Mouse (Mus musculus): ENCODE measurements at regions not wholly inside any gene's neighbourhood (a gene's known extent, or its start where the extent isn't known, plus 50 kb on each side); places are given as distances from the start of the nearest gene placed in this dataset.

- Histone ChIP-seq H3K9ac (no peak overlapping the region), H3K9me3 (replicated peaks) (no peaks in the 10 kb centered on the region), H3K4me2 (replicated peaks) (no peak overlapping the region), H3K36me3 (no peaks in the 10 kb centered on the region), H3K4me3 (no peak overlapping the region), H3K27ac (no peak overlapping the region), H3K4me1 (no peaks in the 10 kb centered on the region), H3K27me3 (no peaks in the 10 kb centered on the region)
- ATAC-seq (ENCODE audit: low FRiP score): no peak
- WGBS: 85% methylated on average over 7 of the region's 7 CpGs
Measured at GRCm38 (mm10) chr16:39159725-39160124, 267.3 kb downstream of the Igsf11 start.

GRCm38 (mm10) chr16:39162684-39163083 is 270.2 kb downstream of the Igsf11 start:
- Histone ChIP-seq H3K27ac (no peak overlapping the region), H3K27me3 (no peaks in the 10 kb centered on the region), H3K4me3 (no peak overlapping the region), H3K9me3 (replicated peaks) (no peaks in the 10 kb centered on the region), H3K4me1 (no peaks in the 10 kb centered on the region), H3K4me2 (replicated peaks) (no peak overlapping the region), H3K36me3 (no peaks in the 10 kb centered on the region), H3K9ac (no peak overlapping the region)
- WGBS: 40% methylated on average over 1 of the region's 1 CpGs
- ATAC-seq (ENCODE audit: low FRiP score): no peak

- H3K9me3 ChIP-seq (replicated peaks): no peaks in the 10 kb centered on the region
- H3K9ac ChIP-seq: no peak overlapping the region
- no peaks in the 10 kb centered on the region for H3K36me3 ChIP-seq
- no peak overlapping the region for H3K27ac ChIP-seq
- ATAC-seq (ENCODE audit: low FRiP score): no peak
- H3K4me1 ChIP-seq: no peaks in the 10 kb centered on the region
- H3K4me2 ChIP-seq (replicated peaks): no peak overlapping the region
- H3K27me3 ChIP-seq: no peaks in the 10 kb centered on the region
- no peak overlapping the region for H3K4me3 ChIP-seq
- 85% methylated on average over 4 of the region's 4 CpGs for WGBS
Measured at GRCm38 (mm10) chr16:39191861-39192260, 299.4 kb downstream of the Igsf11 start.

GRCm38 (mm10) chr16:39195431-39195830 is 303.0 kb downstream of the Igsf11 start:
- WGBS: 88% methylated on average over 1 of the region's 1 CpGs
- Histone ChIP-seq H3K4me1 (no peaks in the 10 kb centered on the region), H3K4me2 (replicated peaks) (no peak overlapping the region)

GRCm38 (mm10) chr16:39196896-39197295 is 304.4 kb downstream of the Igsf11 start:
- no peaks in the 10 kb centered on the region for H3K4me1 ChIP-seq
- WGBS: 74% methylated on average over 2 of the region's 2 CpGs
- H3K9me3 ChIP-seq (replicated peaks): no peaks in the 10 kb centered on the region
- no peak overlapping the region for H3K9ac ChIP-seq
- no peaks in the 10 kb centered on the region for H3K27me3 ChIP-seq
- H3K27ac ChIP-seq: no peak overlapping the region
- no peaks in the 10 kb centered on the region for H3K36me3 ChIP-seq
- no peak overlapping the region for H3K4me3 ChIP-seq
- no peak overlapping the region for H3K4me2 ChIP-seq (replicated peaks)
- ATAC-seq (ENCODE audit: low FRiP score): no peak

More at GRCm38 (mm10) chr16:39195431-39195830, 303.0 kb downstream of the Igsf11 start:
- Histone ChIP-seq H3K27ac (no peak overlapping the region), H3K27me3 (no peaks in the 10 kb centered on the region), H3K9me3 (replicated peaks) (no peaks in the 10 kb centered on the region), H3K9ac (no peak overlapping the region), H3K4me3 (no peak overlapping the region), H3K36me3 (no peaks in the 10 kb centered on the region)
- no peak for ATAC-seq (ENCODE audit: low FRiP score)

- Histone ChIP-seq H3K4me2 (replicated peaks) (no peak overlapping the region), H3K9ac (no peak overlapping the region), H3K27ac (no peak overlapping the region), H3K36me3 (no peaks in the 10 kb centered on the region), H3K9me3 (replicated peaks) (0 out of 2 replicates have a peak, but pooled peaks cover 2% of the 10 kb centered on the region), H3K27me3 (no peaks in the 10 kb centered on the region), H3K4me3 (no peak overlapping the region), H3K4me1 (no peaks in the 10 kb centered on the region)
- WGBS: 85% methylated on average over 8 of the region's 8 CpGs
- ATAC-seq (ENCODE audit: low FRiP score): no peak
Measured at GRCm38 (mm10) chr16:39223551-39223950, 331.1 kb downstream of the Igsf11 start.

GRCm38 (mm10) chr16:39229501-39229900 is 337.0 kb downstream of the Igsf11 start:
- WGBS: 65% methylated on average over 7 of the region's 7 CpGs
- no peak overlapping the region for H3K4me3 ChIP-seq
- no peaks in the 10 kb centered on the region for H3K27me3 ChIP-seq
- H3K9ac ChIP-seq: no peak overlapping the region
- H3K27ac ChIP-seq: no peak overlapping the region
- H3K36me3 ChIP-seq: no peaks in the 10 kb centered on the region
- peaks cover 13% of the 10 kb centered on the region for H3K4me1 ChIP-seq
- H3K9me3 ChIP-seq (replicated peaks): 0 out of 2 replicates have a peak, but pooled peaks cover 2% of the 10 kb centered on the region
- no peak overlapping the region for H3K4me2 ChIP-seq (replicated peaks)
- peak; percentile 29; the same call in 1 of the 2 replicates for ATAC-seq (ENCODE audit: low FRiP score)

- Histone ChIP-seq H3K4me2 (replicated peaks) (no peak overlapping the region), H3K36me3 (no peaks in the 10 kb centered on the region), H3K4me3 (no peak overlapping the region), H3K9me3 (replicated peaks) (0 out of 2 replicates have a peak, but pooled peaks cover 2% of the 10 kb centered on the region), H3K9ac (no peak overlapping the region), H3K27me3 (no peaks in the 10 kb centered on the region), H3K4me1 (peaks cover 13% of the 10 kb centered on the region), H3K27ac (no peak overlapping the region; the same call in 1 of the 2 replicates)
- ATAC-seq (ENCODE audit: low FRiP score): peak; percentile 66
- WGBS: 17% methylated on average over 3 of the region's 3 CpGs
Measured at GRCm38 (mm10) chr16:39230439-39230838, 338.0 kb downstream of the Igsf11 start.

- Histone ChIP-seq H3K27ac (no peak overlapping the region), H3K9ac (no peak overlapping the region), H3K4me3 (no peak overlapping the region), H3K9me3 (replicated peaks) (no peaks in the 10 kb centered on the region), H3K4me1 (peaks cover 13% of the 10 kb centered on the region), H3K36me3 (no peaks in the 10 kb centered on the region), H3K27me3 (no peaks in the 10 kb centered on the region), H3K4me2 (replicated peaks) (no peak overlapping the region)
- WGBS: 78% methylated on average over 2 of the region's 2 CpGs
- no peak for ATAC-seq (ENCODE audit: low FRiP score)
Measured at GRCm38 (mm10) chr16:39234290-39234689, 341.8 kb downstream of the Igsf11 start.

GRCm38 (mm10) chr16:39273490-39273889 is 381.0 kb downstream of the Igsf11 start:
- Histone ChIP-seq H3K36me3 (no peaks in the 10 kb centered on the region), H3K4me1 (peaks cover 3% of the 10 kb centered on the region; the same call in 1 of the 2 replicates), H3K9ac (no peak overlapping the region), H3K4me3 (no peak overlapping the region), H3K4me2 (replicated peaks) (no peak overlapping the region), H3K9me3 (replicated peaks) (no peaks in the 10 kb centered on the region), H3K27me3 (no peaks in the 10 kb centered on the region), H3K27ac (no peak overlapping the region)
- 86% methylated on average over 2 of the region's 2 CpGs for WGBS
- ATAC-seq (ENCODE audit: low FRiP score): no peak

GRCm38 (mm10) chr16:39284484-39284883 is 392.0 kb downstream of the Igsf11 start:
- H3K4me3 ChIP-seq: no peak overlapping the region
- H3K9ac ChIP-seq: no peak overlapping the region
- H3K36me3 ChIP-seq: no peaks in the 10 kb centered on the region
- no peak overlapping the region for H3K27ac ChIP-seq
- no peak overlapping the region for H3K4me2 ChIP-seq (replicated peaks)
- 0 out of 2 replicates have a peak, but pooled peaks have one; percentile 49 for ATAC-seq (ENCODE audit: low FRiP score)
- no peaks in the 10 kb centered on the region for H3K4me1 ChIP-seq
- no peaks in the 10 kb centered on the region for H3K9me3 ChIP-seq (replicated peaks)
- no peaks in the 10 kb centered on the region for H3K27me3 ChIP-seq
- 26% methylated on average over 2 of the region's 2 CpGs for WGBS

GRCm38 (mm10) chr16:39285028-39285744 is 392.7 kb downstream of the Igsf11 start:
- Histone ChIP-seq H3K9ac (no peak overlapping the region), H3K36me3 (no peaks in the 10 kb centered on the region), H3K4me1 (no peaks in the 10 kb centered on the region), H3K4me2 (replicated peaks) (no peak overlapping the region), H3K27ac (no peak overlapping the region), H3K27me3 (no peaks in the 10 kb centered on the region), H3K9me3 (replicated peaks) (no peaks in the 10 kb centered on the region), H3K4me3 (no peak overlapping the region)
- ATAC-seq (ENCODE audit: low FRiP score): no peak
- WGBS: 84% methylated on average over 3 of the region's 3 CpGs

Data from hindbrain, embryonic 12.5 days (tissue).